Mouse (Mus musculus) spleen, postnatal 10 days (tissue): ENCODE measurements around the gene Celsr2.

Experiments
- DNase-seq, 2 experiments: peaks; one replicate each; pipeline ENCODE4 v3.0.0; 2021 to 2022; ENCODE audit warnings: low spot score in 2 of 2

The Celsr2 gene

DNA sequence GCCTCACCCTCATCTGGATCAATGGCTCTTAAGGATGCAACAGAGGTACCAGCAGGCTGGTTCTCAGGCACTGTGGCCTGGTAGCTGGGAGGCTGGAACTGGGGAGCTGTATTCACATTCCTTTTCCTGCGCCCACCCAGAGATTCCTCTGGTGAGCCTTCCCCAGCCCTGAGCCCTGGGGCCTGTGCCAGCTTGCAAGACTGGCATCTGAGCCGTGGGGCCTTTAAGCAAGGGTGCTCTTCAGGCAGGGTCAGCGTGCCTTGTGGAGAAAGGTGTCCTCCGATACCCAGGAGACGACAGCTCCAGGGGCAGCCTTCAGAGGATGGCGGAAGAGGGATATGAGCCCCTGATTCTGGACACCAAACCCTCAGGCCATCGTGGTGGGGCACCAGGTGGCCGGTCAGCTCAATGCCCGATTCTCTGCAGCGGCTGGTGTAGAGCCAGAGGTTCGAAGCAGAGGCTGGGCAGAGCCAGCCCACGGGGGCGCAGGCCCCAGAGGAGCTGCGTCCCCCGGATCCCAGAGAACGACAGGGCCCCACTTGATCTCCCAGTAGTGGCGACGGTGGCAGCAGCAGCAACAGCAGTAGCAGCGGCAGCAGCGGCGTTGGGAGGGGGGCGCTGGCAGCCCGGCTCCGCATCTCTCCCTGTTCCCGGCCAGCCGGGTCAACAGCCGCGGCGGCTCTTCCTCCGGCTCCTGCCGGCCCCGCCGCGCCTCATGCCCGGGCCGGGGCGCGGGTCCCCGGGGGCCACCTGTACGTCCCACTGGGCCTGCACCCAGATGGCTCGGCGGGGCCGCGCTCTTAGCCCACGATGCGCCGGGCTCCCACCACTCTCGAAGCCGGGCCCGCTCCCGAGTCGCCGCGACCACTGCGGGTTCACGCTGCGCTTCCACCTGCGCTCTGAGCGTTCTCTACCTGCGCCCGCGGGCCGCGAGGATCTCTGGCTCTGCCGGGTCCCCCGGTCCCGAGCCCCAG, at the start of gene Celsr2:
TSS of gene Celsr2 (minus strand) at position 696 of the 974 bp plus-strand sequence.
- DNase-seq = peak in 1 of 2 experiments; percentile 38

DNA sequence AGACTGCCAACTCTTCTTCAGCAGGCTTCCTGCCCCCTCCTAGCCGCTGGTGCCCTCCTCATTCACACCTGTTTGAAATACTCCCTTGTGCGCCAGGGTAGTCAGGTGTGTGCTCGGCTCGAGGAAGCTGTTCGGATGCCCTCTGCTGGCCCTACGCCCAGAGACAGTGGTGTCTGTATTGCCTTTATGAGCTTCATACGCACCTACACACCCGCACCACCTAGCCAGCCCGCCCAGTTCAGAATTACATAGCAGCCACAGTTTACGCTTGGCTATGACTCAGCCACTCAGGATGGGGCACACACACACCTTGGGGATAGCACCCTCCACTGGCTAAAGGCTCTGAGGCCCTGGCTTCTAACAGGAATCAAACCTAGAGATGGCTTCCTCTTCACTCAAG, 43.5 kb upstream of the Celsr2 start:
- DNase-seq = peak in 1 of 2 experiments; percentile 61

DNA sequence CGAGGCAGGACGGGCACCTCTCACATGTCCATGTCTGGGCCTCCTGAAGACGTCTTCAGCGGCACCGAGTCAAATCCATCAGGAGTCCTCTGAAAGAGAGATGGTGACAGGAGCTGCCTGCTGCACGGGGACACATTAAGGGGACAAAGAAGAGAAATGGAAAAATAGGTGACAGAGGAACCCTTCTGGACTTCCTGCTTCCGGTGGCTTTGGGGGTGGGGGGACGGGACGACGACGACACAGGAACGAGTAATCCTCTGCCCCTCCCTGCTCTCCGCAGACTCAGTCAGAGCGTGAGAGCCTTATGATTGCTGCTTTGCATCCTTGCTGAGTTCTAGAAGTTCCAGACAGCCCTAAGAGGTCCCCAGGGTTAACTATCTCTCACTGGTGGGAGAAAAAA, 43.0 kb upstream of the Celsr2 start:
- peak in 1 of 2 experiments; percentile 16 for DNase-seq

GRCm38 (mm10) chr3:108454172-108454571, 38.8 kb upstream of the Celsr2 start:
- no peak for DNase-seq

GRCm38 (mm10) chr3:108451969-108452368, 36.6 kb upstream of the Celsr2 start:
- DNase-seq = no peak

GRCm38 (mm10) chr3:108445366-108445705, 30.0 kb upstream of the Celsr2 start:
- DNase-seq = no peak

DNA sequence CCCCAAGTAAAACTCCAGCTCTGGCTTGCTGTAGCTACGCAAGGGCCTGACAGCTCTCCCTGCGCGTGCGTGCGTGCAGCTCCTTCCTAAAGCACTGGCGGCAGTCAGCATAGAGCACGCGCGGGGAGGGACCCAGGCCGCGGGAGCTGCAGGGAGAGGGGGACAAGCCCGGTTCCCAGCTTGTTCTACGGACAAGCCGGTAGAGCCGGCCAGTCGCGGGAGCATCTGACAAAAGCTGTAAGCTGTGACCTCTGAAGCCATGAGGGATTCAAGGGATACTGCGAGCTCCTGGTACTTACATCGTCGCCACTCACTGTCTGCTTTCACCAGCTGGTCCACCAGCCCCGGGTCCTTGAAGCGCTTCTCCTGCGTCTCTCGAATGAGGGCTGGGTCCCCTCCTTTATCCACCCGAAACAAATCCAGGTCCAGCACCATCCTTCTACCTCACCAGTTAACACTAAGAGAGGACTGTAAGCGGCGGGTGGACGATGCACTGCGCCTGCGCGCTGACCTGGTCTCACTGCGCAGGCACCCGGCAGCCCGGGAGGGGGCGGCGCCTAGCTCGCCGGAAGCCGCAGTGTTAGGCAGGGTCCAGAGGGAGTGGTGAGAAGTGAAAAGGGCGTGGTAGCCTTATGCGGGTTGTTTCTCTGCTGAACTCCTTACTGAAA, 29.5 kb upstream of the Celsr2 start, which contains the start of gene Sars:
TSS of gene Sars (minus strand) at position 512 of the 668 bp plus-strand sequence.
- DNase-seq = peak; percentile 89 to 95

GRCm38 (mm10) chr3:108444029-108444428, 28.7 kb upstream of the Celsr2 start:
- peak; percentile 44 to 65 for DNase-seq

DNA sequence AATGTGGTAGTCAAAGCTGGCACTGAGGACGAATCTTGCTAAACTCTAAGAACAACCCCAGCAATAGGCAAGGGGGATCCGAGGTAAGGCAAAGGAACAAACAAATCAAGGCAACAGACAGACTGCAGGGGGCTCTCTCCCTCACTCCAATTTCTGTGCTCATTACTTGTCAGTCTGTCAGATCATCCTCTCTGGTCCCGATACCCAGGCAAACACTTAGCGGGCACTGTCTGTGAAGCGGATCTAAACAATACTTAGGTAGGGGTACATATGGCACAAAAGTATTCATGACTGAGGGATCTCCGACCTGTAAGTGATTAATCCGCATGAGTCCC, 21.0 kb upstream of the Celsr2 start:
- DNase-seq = no peak

GRCm38 (mm10) chr3:108435701-108436379, 20.5 kb upstream of the Celsr2 start:
- DNase-seq = no peak

DNA sequence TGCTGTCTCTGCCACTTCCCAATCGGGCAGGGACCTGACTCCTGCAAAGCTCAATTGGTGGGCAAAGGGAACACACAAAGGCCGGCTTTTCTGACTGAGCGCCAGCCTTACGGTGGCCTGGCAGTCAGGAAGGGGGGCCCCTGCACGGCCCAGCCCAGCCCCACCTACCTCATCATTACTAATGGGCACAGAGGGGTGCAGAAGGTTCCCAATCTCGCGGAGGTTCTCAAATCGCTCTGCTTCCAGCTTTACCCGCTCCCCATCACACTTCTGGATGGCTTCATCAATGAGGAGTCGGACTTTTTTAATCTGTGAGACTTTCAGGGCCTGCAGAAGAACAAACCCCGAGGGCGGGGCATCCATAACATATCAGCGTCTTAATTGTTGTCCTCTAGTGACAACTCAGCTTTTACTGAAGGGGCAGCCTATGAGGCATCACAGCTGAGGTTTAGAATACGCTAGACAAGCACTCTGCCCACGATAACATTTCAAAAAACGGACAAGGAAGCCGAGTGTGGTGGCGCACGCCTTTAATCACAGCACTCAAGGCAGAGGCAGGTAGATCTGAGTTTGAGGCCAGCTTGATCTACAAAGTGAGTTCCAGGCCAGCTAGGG, 18.6 kb upstream of the Celsr2 start:
- no peak for DNase-seq

- DNase-seq = no peak
These were observed 18.0 kb upstream of the Celsr2 start for GRCm38 (mm10) chr3:108433188-108433880.

GRCm38 (mm10) chr3:108432542-108433187, 17.3 kb upstream of the Celsr2 start:
- no peak for DNase-seq

- no peak for DNase-seq
These were observed 10.3 kb upstream of the Celsr2 start for GRCm38 (mm10) chr3:108425624-108426018.

- no peak for DNase-seq
These were observed 9.7 kb upstream of the Celsr2 start for GRCm38 (mm10) chr3:108424944-108425623.

DNA sequence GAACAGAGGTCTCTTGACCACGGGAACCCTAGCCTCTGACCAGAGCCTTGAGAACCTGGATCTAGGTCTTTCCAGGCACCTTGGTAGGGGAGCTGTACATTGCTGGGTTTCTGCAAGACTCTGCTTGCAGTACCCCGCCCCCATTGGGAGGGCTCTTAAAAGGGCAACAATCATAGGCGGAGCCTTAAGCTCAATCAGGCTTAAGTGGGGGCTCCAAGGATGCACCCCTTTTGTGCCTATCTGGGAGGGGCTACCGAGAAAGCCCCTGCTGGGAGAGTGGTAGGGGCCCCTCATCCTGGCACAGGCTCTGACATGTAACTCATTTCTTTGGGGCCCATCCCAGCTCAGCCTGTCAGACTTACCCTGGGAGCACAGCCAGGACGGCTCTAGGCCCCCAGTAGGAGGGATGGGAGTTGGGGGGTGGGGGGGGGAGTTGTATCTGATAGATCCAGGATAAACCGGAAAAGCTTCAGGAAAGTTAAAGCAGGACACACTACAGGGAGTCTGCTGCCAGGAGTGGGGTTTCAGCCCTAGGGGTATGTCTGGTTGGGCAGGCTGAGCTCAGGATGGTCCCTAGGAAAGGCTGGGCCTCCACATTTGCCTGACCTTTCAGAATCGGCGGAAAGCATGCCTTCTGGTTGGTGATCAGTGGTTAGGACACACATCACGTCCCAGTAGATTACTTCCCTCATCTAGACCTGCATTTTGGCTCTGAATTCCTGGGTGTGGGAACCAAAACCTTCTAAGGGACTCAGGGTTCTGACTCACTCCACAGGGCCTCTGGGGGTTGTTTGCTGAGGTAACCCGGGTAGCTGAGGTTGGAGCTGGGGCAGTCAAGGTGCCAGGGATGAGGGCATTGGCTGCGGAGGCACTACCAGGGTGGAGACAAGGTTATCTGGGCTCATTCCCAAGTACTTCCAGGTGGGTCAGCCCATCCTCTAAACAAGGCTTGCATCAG, 8.8 kb upstream of the Celsr2 start:
- no peak for DNase-seq

GRCm38 (mm10) chr3:108423006-108423405, 7.7 kb upstream of the Celsr2 start:
- DNase-seq = no peak

DNA sequence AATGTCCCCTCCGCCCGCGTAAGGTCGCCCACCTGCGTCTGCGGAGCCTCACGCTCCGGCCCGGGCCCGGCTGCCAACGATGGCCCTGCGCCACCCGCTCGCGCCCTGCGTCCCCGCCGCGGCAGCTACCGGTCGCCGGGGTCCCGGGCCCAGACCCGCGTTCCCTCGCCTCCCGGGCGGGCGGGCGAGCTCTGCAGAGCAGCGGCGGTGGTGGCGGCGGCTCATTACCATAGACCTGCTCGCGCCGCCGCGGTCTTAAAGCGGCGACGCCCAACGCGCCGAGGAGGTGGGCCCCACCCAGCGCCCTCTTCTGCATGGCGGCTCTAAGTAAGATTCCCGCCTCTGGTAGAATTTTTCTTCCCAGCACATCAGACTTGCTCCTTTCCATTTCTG, 475 bp upstream of the Celsr2 start:
- peak; percentile 39 to 81 for DNase-seq
